ENCODE assay signal across 8 mouse cellular contexts in the genomic region with DNA sequence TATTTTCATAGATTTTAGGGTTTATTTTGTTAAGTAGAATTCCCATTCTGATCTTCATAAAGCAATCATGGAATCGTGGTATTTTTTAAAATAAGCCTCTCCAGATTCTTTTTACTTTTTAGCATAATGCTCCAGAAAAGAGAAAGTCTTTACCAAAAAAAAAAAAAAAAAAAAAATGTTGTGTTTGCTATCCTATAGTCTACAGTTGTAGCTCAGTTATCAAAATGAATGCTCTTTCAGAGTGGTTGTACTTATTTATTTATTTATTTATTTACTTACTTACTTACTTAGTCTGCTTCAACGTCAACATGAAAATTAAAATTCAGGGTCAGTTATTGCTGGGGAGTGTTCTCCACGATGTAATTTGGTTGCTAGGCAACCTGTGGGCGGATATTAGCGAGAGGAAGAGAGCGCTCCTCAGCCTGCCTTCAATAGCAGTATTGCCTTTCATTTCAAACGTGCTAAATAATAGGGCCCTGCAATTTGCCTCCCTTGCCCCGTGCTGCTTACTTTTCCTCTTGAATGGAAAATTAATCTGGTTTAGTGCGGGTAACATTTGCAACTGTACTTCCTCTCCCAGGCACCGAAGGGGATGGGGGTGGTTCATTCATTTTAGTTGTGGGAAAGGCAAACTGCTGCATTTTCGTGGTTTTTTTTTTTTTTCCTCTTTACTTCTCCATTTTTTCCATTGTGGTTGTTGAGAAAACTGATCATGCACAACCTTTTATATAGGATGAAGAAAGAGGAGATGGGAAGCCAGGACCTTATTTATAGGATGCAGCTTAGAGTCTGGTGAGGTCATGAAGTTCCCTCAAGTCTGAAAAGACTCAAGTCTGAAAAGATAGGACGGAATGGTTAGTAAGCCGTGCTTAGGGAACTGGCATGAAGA. TPM values are rescaled to one million over a fixed set of nuclear protein-coding genes. Genes with fewer than 3 reads are reported as not detected.
DNase-seq lines count a peak whose midpoint lies in the region; ATAC-seq lines count a peak whose summit lies in the region.

No protein-coding gene starts in this region.

- H3K9ac ChIP-seq in forebrain, embryonic 16.5 days (replicated peaks; ENCODE audit: low read depth, low read length): peak overlapping the region; percentile 42; the same call in 1 of the 2 replicates

- peak; percentile 64 for ATAC-seq in CD4-positive, CD25-positive, alpha-beta regulatory T cell, adult 4 months
- ATAC-seq in forebrain, embryonic 16.5 days: peak; percentile 94
- ATAC-seq in megakaryocyte-erythroid progenitor cell, adult 5-6 weeks (replicated peaks; ENCODE audit: low FRiP score, low TSS enrichment, poor library complexity, severe bottlenecking): peak; percentile 81

- H3K36me3 ChIP-seq in forebrain, embryonic 16.5 days (ENCODE audit: control insufficient read depth, insufficient read depth): no peaks in the 10 kb centered on the region

- WGBS in forebrain, embryonic 16.5 days: 5% methylated on average over 13 of the region's 13 CpGs

- H3K27me3 ChIP-seq in forebrain, embryonic 16.5 days (replicated peaks; ENCODE audit: control insufficient read depth, insufficient read depth, low read length): no peaks in the 10 kb centered on the region

- peak; percentile 83 for DNase-seq in brain, adult 2 months (ENCODE audit: low read depth, low spot score)
- peak; percentile 96 for DNase-seq in induced T-regulatory cell, adult 2 months (ENCODE audit: low read depth)
- peak; percentile 26 to 63 for DNase-seq in left cerebral cortex, postnatal 14 days (ENCODE audit: low spot score in 2 of 2)
- peak; percentile 65 to 81 for DNase-seq in spleen, postnatal 10 days (ENCODE audit: low spot score in 2 of 2)
- DNase-seq in yolk sac, embryonic 10.5 days (ENCODE audit: low spot score): no peak

- H3K4me3 ChIP-seq in forebrain, embryonic 16.5 days (replicated peaks; ENCODE audit: low read length): peak overlapping the region; percentile 34

- H3K4me2 ChIP-seq in forebrain, embryonic 16.5 days (ENCODE audit: low read length): peak overlapping the region; percentile 55

- intact Hi-C loops in left cerebral cortex, postnatal 14 days (cut with DNase I): no loop called here

- peaks cover 16% of the 10 kb centered on the region for H3K4me1 ChIP-seq in forebrain, embryonic 16.5 days (replicated peaks; ENCODE audit: control insufficient read depth, insufficient read depth, low read length)

- peak overlapping the region; percentile 84 for H3K27ac ChIP-seq in forebrain, embryonic 16.5 days (ENCODE audit: low read length)

- H3K9me3 ChIP-seq in forebrain, embryonic 16.5 days (ENCODE audit: control insufficient read depth, low read length): no peaks in the 10 kb centered on the region

RNA-seq across cellular contexts. Expression of gene Plcl2, which starts 39.4 kb away (rescaled TPM):
- 1 to 10 TPM; 5.4 to 8.6 TPM for polyA plus RNA-seq in CD4-positive, CD25-positive, alpha-beta regulatory T cell, adult 4 months (2017; shearing (Covaris generic))
- 9.7 and 11.2 TPM in 2 replicates for polyA plus RNA-seq in forebrain, embryonic 16.5 days (2015; fragmentation: Nextera tagmentation; extraction: Ambion mirVana)
- 10 to 100 TPM; 75.0 to 76.0 TPM for total RNA-seq in left cerebral cortex, postnatal 14 days (2021)
- total RNA-seq in megakaryocyte-erythroid progenitor cell, adult 5-6 weeks (2014; fragmentation: Nextera tagmentation): 42.4 and 61.8 TPM in 2 replicates
- total RNA-seq in megakaryocyte-erythroid progenitor cell, adult 5-6 weeks (2017): 44.0 and 47.5 TPM in 2 replicates
